Mouse (Mus musculus): ENCODE data around the gene Gstt4. TPM values are rescaled to one million over a fixed set of nuclear protein-coding genes. Genes with fewer than 3 reads are reported as not detected.

Gene Gstt4
- total RNA-seq, 2 experiments from 2014 or later = not detected

Other genes with a start within 250 kb of the Gstt4 start
- 1 to 10 TPM; 5.3 to 6.9 TPM for gene Ggt5, start 233.2 kb downstream of the Gstt4 start, total RNA-seq (2021)
- 1 to 10 TPM; 1.6 to 2.0 TPM for gene Susd2, start 178.5 kb downstream of the Gstt4 start, total RNA-seq (2021)
- 10 to 100 TPM; 19.6 to 22.6 TPM for gene Cabin1, start 58.2 kb downstream of the Gstt4 start, total RNA-seq (2021)
- 100 to 1,000 TPM in 1 of 2 experiments, 10 to 100 TPM in 1; 93.7 to 102 TPM for gene Ddt, start 49.1 kb downstream of the Gstt4 start, total RNA-seq (2021)
- under 1 TPM in 1 of 2 experiments, not detected in 1; 0.44 TPM for gene Gm20441, start 41.6 kb downstream of the Gstt4 start, total RNA-seq (2021)
- gene Gstt3, start 41.1 kb downstream of the Gstt4 start, total RNA-seq (2021) = 1 to 10 TPM; 3.1 to 3.3 TPM
- gene Gstt1, start 24.0 kb downstream of the Gstt4 start, total RNA-seq (2021) = 10 to 100 TPM; 12.2 to 13.4 TPM
- 10 to 100 TPM in 1 of 2 experiments, 1 to 10 TPM in 1; 9.3 to 10.9 TPM for gene Gstt2, start 14.9 kb upstream of the Gstt4 start, total RNA-seq (2021)
- gene Mif, start 37.7 kb upstream of the Gstt4 start, total RNA-seq (2021) = 100 to 1,000 TPM; 202 to 203 TPM
- under 1 TPM; 0.26 to 0.78 TPM for gene Derl3, start 70.9 kb upstream of the Gstt4 start, total RNA-seq (2021)
- gene Smarcb1, start 99.1 kb upstream of the Gstt4 start, total RNA-seq (2021) = 10 to 100 TPM; 22.8 to 22.9 TPM
- gene Chchd10, start 110.6 kb upstream of the Gstt4 start, total RNA-seq (2021) = 1,000 to 10,000 TPM; 1,761 to 1,834 TPM
- gene Mmp11, start 114.0 kb upstream of the Gstt4 start, total RNA-seq (2021) = 1 to 10 TPM; 5.0 to 8.1 TPM
- not detected for gene Gm867, start 118.1 kb upstream of the Gstt4 start, total RNA-seq (2021)
- not detected for gene Vpreb3, start 120.5 kb upstream of the Gstt4 start, total RNA-seq (2021)
- gene Gm5134, start 132.0 kb upstream of the Gstt4 start, total RNA-seq (2021) = not detected
- gene Zfp280b, start 210.1 kb upstream of the Gstt4 start, total RNA-seq (2021) = 1 to 10 TPM; 7.7 to 8.1 TPM